Mouse (Mus musculus) induced T-regulatory cell, adult 2 months (primary cell): ENCODE data around the gene Slc26a11.

ENCODE experiments used
- DNase-seq: peaks from one replicate; pipeline ENCODE4 v3.0.0-alpha.2; 2012; ENCODE audit warnings: low read depth

Gene Slc26a11

DNA sequence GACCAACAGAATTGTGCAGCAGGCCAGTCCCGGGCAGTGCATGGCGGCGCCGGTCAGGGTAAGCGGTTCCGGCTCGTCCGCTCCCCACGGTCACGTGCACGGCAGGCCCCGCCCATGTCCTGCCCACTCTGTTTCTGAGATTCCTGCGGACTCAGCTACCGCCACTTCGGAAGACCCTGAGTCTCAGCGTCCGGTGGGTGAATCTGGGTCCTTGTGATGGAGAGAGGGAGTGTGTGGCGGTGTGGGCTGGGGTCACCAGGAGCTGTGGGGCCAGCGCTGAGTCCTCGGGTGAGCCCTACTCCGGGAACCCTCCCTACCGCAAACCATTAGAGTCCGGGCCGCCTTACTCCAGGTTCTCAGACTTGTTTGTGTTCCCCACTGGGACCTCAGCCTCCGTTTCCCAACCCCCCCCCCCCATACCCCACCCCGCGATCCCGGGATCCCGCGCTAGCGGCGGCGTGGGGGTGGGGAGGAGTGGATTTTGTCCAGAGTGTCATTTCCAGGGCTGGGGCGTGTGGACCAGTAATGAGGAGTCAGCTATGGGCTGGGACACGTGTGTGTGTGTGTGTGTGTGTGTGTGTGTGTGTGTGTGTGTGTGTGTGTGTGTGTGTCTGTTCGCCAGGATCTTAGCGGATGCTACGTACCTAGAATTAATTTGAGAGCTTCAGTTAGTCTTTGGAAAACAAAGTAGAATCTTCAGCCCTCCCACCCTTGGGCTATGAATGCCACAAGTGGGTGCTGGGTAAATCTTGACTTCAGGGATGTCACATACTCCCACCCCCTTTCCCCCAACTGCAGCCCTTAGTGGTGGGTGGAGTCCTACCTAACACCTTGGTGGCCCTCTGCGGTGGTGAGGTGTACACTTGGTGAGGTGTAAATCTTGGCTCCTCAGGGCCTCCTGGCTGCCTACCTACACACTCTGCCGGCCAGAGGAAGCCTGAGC lies at the start of gene Slc26a11, which contains the start of gene Sgsh:
Gene Slc26a11 (plus strand): TSS at position 115 of the 943 bp plus-strand sequence.
Gene Sgsh (minus strand): TSS at position 94 of the 943 bp plus-strand sequence.
- peak; percentile 83 for DNase-seq

DNA sequence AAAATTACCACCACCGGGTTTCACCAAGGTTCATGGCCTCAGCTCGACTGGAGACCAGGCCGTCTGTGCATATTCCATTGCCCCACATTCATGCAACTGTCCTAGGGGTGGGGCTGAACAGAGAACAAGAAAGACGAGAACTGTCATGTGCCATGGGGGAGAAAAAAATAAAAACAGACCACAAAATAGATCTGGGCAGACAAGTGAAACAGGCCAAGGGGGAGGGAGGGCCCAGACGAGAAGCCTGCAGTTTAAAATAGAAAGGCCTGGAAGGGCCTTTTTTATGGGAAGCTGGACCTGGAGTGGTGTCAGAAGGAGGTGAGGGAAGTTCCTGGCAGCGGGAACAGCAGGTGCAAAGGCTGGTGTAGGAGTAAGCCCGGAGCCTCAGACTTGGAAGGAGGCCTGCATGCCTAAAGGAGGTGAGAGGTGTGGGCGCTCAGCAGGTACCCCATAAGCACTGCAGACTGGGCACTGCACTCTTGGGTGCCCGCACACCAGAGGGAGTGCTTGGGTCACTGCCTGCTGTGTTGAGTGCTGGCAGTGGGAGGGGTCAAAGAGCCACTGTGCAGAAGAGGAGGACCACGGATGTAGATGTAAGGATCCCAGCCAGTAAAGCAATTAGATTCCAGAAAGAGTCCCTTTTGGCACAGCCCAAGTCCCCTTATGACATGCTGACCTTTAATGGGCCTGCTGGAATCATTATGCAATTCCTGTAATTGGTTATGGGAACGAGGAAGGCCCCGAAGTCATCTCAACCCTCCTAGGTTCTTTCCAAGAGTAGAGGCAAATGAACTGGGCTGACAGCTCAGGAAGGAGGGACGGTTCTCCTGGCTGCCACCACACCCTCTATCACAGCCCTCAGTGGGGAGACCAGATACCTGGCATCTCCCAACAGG lies 48.3 kb upstream of the Slc26a11 start:
- no peak for DNase-seq

- no peak for DNase-seq
These were observed 47.8 kb upstream of the Slc26a11 start, which contains the start of gene Card14 for GRCm38 (mm10) chr11:119307658-119307867. TSS of gene Card14 (plus strand) at chr11:119307768.

GRCm38 (mm10) chr11:119307916-119308315 lies 47.4 kb upstream of the Slc26a11 start:
- DNase-seq, result no peak

GRCm38 (mm10) chr11:119310621-119311020 lies 44.7 kb upstream of the Slc26a11 start:
- DNase-seq, result no peak

DNA sequence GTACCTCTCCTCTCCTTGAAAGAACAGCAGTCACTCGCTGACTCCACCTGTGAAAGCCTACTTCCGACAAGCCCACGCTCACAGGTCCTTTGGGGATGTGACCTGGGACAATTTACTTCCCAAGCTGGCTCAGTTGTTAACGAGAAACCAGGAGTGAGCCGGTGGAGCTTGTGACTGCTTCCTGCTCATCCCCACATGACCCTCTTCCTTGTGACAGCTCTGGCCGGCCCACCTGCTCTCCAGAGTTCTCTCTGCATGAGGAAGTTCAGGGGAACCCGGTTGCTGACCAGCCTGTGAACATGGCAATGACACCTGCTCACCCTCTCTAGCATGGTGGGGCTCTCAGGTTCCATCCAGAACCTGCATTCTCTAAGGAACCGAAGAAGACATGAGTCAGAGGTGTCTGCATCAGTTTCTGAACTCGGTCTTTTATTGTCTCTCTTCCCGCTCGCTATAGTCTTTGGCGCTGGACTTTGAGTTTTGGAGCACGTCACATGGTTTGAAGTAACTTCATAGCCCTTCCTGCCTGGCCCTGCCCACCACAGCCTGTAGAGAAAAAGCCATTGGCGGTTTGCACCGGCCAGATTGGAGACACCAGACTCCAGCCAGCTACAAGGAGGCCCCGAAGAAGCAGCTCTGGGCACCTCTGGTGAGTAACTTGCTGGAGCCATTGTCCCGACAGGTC lies 41.0 kb upstream of the Slc26a11 start:
- no peak for DNase-seq

GRCm38 (mm10) chr11:119316720-119317119 lies 38.6 kb upstream of the Slc26a11 start:
- no peak for DNase-seq

DNA sequence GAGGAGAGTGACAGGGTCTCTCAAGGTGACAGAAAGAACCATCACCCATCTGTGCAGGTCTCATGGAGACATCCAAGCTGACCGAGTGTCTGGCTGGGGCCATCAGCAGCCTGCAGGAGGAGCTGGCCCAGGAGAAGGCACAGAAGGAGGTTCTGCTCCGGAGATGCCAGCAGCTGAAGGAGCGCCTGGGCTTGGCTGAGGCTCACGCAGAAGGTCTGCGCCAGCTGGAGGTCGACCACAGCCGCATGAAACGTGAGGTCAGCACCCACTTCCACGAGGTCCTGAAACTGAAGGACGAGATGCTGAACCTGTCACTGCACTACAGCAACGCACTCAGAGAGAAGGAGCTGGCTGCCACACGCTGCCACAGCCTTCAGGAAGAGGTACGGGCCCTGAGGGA lies 32.8 kb upstream of the Slc26a11 start:
- DNase-seq, result no peak

- peak; percentile 29 for DNase-seq
These were observed 30.3 kb upstream of the Slc26a11 start for GRCm38 (mm10) chr11:119325068-119325467.

- DNase-seq, result no peak
These were observed 24.8 kb upstream of the Slc26a11 start for GRCm38 (mm10) chr11:119330592-119330991.

DNA sequence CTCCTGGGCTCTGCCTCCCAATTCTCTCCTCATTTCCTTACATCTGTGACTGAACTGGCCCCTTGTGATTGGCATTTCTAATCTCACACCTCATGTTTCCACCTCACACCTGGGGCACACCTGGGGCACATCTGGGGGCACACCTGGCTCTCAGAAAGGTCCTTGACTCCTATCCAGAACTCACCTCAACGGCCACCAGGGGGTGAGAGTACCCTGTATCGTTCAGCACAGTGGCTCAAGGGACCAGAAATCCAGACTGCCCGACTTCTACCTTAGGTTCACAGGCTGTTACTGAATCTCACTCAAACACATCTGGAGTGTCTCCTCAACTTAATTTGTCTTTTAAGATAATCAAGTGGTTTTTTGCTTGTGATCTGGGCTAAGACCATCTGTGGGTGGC lies 23.4 kb upstream of the Slc26a11 start:
- DNase-seq, result peak; percentile 31

DNA sequence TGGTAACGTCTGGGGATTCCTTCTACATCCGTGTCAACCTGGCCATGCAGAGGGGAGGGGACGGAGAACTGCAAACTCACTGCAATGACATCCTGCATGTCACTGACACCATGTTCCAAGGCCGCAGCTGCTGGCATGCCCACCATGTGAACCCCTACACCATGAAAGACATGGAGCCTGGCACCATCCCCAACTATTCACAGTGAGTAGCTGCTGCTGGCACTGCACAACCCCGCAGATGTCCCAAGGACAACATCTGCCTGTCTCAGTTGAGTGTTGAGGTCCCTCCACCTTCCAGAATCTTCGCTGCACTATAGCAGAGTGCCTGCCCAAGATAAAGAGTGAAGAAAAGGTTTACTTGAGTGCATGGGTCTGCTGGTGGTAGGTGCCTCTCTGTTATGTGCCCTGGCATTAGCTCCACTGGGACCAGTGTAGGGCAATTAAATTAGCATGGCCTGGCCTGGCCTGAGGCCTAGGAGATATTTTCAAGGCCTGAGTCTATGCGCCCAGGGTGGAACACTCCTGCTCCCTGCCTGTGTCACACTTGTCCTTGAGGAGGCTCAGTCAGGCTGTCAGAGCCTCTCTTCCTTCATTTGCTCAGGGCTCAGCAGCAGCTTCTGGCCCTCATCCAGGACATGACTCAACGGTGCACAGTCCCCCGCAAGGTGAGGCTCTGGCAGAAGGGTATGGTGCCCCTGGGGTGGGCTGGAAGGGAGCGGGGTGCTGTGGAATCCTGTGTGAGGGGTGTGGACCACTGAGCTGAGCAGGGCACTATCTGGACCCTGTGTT lies 16.9 kb upstream of the Slc26a11 start:
- no peak for DNase-seq

GRCm38 (mm10) chr11:119339179-119339578 lies 16.2 kb upstream of the Slc26a11 start:
- DNase-seq, result no peak

DNA sequence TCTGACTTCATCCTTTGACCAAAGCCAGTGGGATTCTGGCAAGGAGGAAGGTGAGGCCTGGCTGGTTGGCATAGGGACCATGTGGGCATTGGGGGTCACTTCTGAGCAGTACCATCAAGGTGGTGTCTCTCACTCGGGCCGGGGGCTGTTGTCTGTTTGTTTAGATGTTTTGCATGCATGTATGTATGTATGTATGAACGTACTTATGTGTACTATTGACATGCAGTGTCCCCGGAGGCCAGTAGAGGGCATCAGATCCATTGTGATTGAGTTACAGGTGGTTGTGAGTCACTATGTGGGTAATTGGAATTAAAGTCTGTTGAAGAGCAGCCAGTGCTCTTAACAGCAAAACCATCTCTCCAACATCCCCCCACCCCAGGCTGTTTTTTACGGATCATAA lies 15.7 kb upstream of the Slc26a11 start:
- peak; percentile 91 for DNase-seq

DNA sequence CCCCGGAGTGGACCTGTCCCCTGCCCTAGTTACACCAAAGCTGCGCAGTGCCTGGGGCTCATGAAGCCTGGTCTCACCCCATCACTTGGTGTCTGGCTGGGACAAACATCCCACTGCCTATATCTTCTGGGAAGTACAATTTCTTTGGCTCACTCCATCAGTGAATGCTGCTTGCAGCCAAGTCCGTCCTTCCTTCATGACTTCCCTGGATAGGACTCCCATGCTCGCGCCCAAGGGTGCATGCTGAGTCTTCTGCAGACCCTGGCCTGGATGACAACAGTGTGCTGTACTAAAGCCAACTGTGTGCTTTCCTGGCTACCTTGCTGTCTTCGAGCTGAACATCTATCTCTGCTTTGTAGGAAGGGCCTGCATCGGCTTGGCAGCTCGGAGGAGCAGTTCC lies 11.2 kb upstream of the Slc26a11 start:
- DNase-seq, result no peak

DNA sequence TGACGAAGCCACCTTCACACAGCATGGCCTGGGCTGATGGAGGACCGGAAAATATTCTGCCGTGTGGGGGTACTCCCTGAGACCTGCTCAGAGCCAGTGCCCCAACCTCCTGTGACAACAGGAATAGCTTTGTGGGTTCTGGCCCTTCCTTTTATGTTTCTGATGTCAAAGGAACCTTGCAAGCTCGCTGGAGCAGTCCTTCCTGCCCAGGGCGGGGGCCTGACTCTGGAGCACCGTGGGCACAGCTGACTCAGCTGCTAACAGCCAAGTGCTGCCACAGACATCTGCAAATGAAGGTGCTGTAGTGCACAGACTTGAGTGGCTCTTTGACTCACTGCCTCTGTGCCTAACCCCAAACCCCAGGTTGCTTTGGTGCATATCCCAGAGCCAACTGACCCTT lies 10.5 kb upstream of the Slc26a11 start:
- DNase-seq, result no peak

DNA sequence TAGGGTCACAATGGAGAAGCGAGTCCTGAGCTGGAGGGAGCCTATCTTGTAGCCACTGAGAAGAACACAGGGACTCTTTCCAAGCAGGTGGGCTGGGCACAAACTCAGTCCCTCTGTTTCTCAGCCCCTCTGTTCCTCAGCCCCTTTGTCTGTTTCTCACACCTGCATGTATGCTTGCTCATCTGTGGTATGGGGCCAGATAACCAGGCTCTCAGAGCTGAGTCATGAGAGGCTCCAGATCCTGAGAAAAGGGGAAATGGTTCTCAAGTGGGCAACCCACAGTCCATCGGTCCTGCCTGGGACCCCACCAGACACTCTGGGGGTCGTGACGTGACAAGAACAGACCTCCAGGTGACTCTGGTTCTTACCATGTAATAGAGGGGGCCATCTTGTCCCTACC lies 8.2 kb upstream of the Slc26a11 start:
- DNase-seq, result no peak

- peak; percentile 58 for DNase-seq
These were observed 3.2 kb upstream of the Slc26a11 start for GRCm38 (mm10) chr11:119352113-119352512.

GRCm38 (mm10) chr11:119353946-119354345 lies 1.4 kb upstream of the Slc26a11 start:
- no peak for DNase-seq

- DNase-seq, result peak; percentile 68
These were observed 437 bp upstream of the Slc26a11 start for GRCm38 (mm10) chr11:119354798-119355442.

DNA sequence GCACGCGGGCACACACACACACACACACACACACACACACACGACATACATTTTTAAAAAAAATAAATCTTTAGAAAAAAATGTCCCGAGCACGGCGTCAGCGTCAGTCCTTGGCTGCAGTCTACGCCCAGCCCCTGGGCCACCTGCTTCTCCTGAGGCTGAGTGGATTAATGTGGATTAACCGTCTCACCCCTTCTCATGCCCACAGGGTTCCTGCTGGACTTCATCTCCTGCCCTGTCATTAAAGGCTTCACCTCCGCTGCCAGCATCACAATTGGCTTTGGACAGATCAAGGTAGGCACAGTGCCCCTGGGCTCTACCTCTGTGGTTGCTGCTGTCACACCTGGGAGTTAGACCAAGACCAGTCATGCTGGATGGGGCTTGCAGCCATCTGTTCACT lies 3.7 kb downstream of the Slc26a11 start:
- no peak for DNase-seq
